Mouse (Mus musculus) thymus, adult 2 months (tissue): ENCODE measurements around the gene Aldh3b2.

Experiments used
- CTCF ChIP-seq: fragments of 200-500 bp; IDR thresholded peaks from 2 replicates; pipeline ENCODE4 v1.5.1; 2012; ENCODE audit warnings: mild to moderate bottlenecking, control low read depth, low read length, moderate library complexity, borderline replicate concordance; ENCODE audit not compliant: control insufficient read depth, poor library complexity, insufficient read depth; ENCODE audit errors: extremely low read depth
- POLR2A ChIP-seq: fragments of 200-500 bp; IDR thresholded peaks from 2 replicates; pipeline ENCODE4 v1.6.1; 2012; ENCODE audit warnings: mild to moderate bottlenecking, low read length, control low read depth, moderate library complexity; ENCODE audit not compliant: control insufficient read depth, poor library complexity, insufficient read depth; ENCODE audit errors: extremely low read depth

DNA sequence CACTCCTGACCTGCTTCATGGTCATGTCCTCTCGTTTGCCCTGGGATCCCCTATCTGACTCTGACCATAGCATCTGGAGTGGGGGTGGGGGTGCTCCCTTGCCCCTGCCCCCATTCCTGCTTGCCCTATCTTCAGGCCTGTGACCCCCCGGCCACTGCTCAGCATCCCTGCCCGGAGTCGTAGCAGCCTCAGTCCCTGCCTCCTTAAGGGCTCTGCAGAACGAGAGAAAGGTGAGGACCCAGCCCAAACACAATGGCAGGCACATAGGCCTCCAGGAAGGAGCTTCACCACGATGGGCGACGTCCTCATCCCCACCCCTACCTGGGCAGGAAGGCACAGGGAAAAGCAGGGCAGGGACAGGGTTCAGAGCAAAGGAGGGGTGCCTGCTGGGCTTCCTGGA lies 26.2 kb downstream of the Aldh3b2 start:
- TF ChIP-seq POLR2A (no peak), CTCF (no peak)
